24 mouse cellular contexts compared by ENCODE assay signal in genomic region chr7:102108206-102108605, GRCm38 (mm10). TPM values are rescaled to one million over a fixed set of nuclear protein-coding genes. Genes with fewer than 3 reads are reported as not detected.
DNase-seq lines count a peak whose midpoint lies in the region; ATAC-seq and TF ChIP-seq lines count a peak whose summit lies in the region.
"Had no signal": no experiment of that assay in that cellular context is flagged by ENCODE, and none has a peak within 500 bp of the region (broad histone marks: within the 10 kb centered on the region; RNA-seq: fewer than 3 reads in every experiment).

No protein-coding gene starts in this region.

- intact Hi-C loops in gastrocnemius, postnatal 14 days (cut with DNase I; ENCODE audit: low total_unique reads): no loop called here
- intact Hi-C loops in heart, postnatal 10 days (cut with DNase I): no loop called here

- H3K79me2 ChIP-seq in myocyte (ENCODE audit: control insufficient read depth, insufficient read depth): no peaks in the 10 kb centered on the region

- 79% methylated on average over 1 of the region's 1 CpGs for WGBS in heart, embryonic 12.5 days

- H3K4me1 ChIP-seq in heart, embryonic 12.5 days (replicated peaks): peaks cover 12% of the 10 kb centered on the region

- H3K9ac ChIP-seq in heart, embryonic 12.5 days: no peak overlapping the region
- H3K9ac ChIP-seq: embryonic facial prominence, embryonic 15.5 days; heart, embryonic 13.5 days; hindbrain, embryonic 14.5 days; intestine, embryonic 15.5 days had no signal

- DNase-seq in gastrocnemius, postnatal 14 days: peak; percentile 20
- DNase-seq in gastrocnemius, postnatal 10 days: no peak
- DNase-seq in heart, postnatal 10 days: peak; percentile 17 to 22
- DNase-seq in NIH3T3 (ENCODE audit: low read depth): peak; percentile 15
- DNase-seq in embryo, embryonic 9.5 days (ENCODE audit: extremely low spot score): no peak
- DNase-seq: adrenal gland, adult 2 months; adrenal gland, postnatal 25 days; cerebellum, adult 18-20 months; cerebellum, adult 9-11 months; heart, postnatal 14 days; kidney, adult 18-20 months had no signal

- no peak overlapping the region for H3K4me3 ChIP-seq in heart, embryonic 12.5 days
- no peak overlapping the region for H3K4me3 ChIP-seq in myocyte
- H3K4me3 ChIP-seq: embryonic facial prominence, embryonic 15.5 days; erythroblast, embryonic 14.5 days; forebrain, embryonic 10.5 days; heart, embryonic 13.5 days; hindbrain, embryonic 10.5 days; intestine, embryonic 15.5 days had no signal

- no peak overlapping the region for H3K27ac ChIP-seq in heart, embryonic 12.5 days (ENCODE audit: poor library complexity, severe bottlenecking)
- H3K27ac ChIP-seq: embryonic facial prominence, embryonic 15.5 days; forebrain, embryonic 10.5 days; heart, embryonic 13.5 days; hindbrain, embryonic 10.5 days; hindbrain, embryonic 14.5 days; intestine, embryonic 15.5 days had no signal

- no peaks in the 10 kb centered on the region for H3K36me3 ChIP-seq in heart, embryonic 12.5 days
- no peaks in the 10 kb centered on the region for H3K36me3 ChIP-seq in myocyte (ENCODE audit: control insufficient read depth, insufficient read depth)
- H3K36me3 ChIP-seq: embryonic facial prominence, embryonic 15.5 days; forebrain, embryonic 10.5 days; heart, embryonic 13.5 days; hindbrain, embryonic 10.5 days; intestine, embryonic 15.5 days had no signal

- no peak overlapping the region for H3ac ChIP-seq in myocyte (ENCODE audit: control insufficient read depth, insufficient read length)

- no peaks in the 10 kb centered on the region for H3K9me3 ChIP-seq in heart, embryonic 12.5 days (replicated peaks)
- H3K9me3 ChIP-seq: embryonic facial prominence, embryonic 15.5 days; forebrain, embryonic 10.5 days; heart, embryonic 13.5 days; hindbrain, embryonic 10.5 days; intestine, embryonic 15.5 days had no signal

- TF ChIP-seq POLR2A in myocyte (IDR thresholded peaks at IDR 0.05; ENCODE audit: insufficient read length, low read depth): no peak

- no peak for ATAC-seq in heart, embryonic 12.5 days (ENCODE audit: insufficient number of reproducible peaks, low FRiP score)
- ATAC-seq: forebrain, embryonic 14.5 days; intestine, embryonic 15.5 days had no signal

- H3K27me3 ChIP-seq in heart, embryonic 12.5 days (replicated peaks): peaks cover 4% of the 10 kb centered on the region; the same call in 1 of the 2 replicates
- H3K27me3 ChIP-seq in myocyte (ENCODE audit: control insufficient read depth, insufficient read depth, insufficient read length): peaks cover 20% of the 10 kb centered on the region
- H3K27me3 ChIP-seq: CH12.LX; embryonic facial prominence, embryonic 15.5 days; intestine, embryonic 15.5 days had no signal

- H3K4me2 ChIP-seq in heart, embryonic 12.5 days: no peak overlapping the region
- no peak overlapping the region for H3K4me2 ChIP-seq in myocyte (ENCODE audit: low read depth)
- H3K4me2 ChIP-seq: embryonic facial prominence, embryonic 15.5 days; heart, embryonic 13.5 days; hindbrain, embryonic 14.5 days; intestine, embryonic 15.5 days had no signal

TF ChIP-seq in myocyte, 11 proteins besides CTCF, POLR2A, EP300 and RAD21:
- TF ChIP-seq TCF12 (IDR thresholded peaks at IDR 0.05; ENCODE audit: insufficient read depth, poor library complexity, severe bottlenecking) (no peak), POLR2AphosphoS2 (IDR thresholded peaks at IDR 0.05; ENCODE audit: insufficient read length, low read depth) (peak; percentile 12)

RNA-seq across cellular contexts. Expression of gene Art5, which starts 1.1 kb away (rescaled TPM):
- total RNA-seq in gastrocnemius, postnatal 14 days (2021): 1 to 10 TPM; 6.9 to 8.1 TPM
- 1 to 10 TPM; 8.2 to 8.4 TPM for total RNA-seq in gastrocnemius, postnatal 10 days (2021)
- 1 to 10 TPM; 1.5 to 2.1 TPM for total RNA-seq in heart, postnatal 10 days (2021)
- polyA plus RNA-seq in heart, embryonic 12.5 days (2016; fragmentation: Nextera tagmentation; extraction: Ambion mirVana): 1.4 and 2.3 TPM in 2 replicates
- 6.9 TPM for polyA plus RNA-seq in myocyte (2012; fragmentation: generic; extraction: Trizol)
- total RNA-seq: adrenal gland, adult 2 months; adrenal gland, postnatal 25 days; granulocyte monocyte progenitor cell, adult 5-6 weeks had no signal
- polyA plus RNA-seq: erythroblast, embryonic 14.5 days had no signal

RNA-seq across cellular contexts. Expression of gene Art1, which starts 6.7 kb away (rescaled TPM):
- 100 to 1,000 TPM; 281 to 363 TPM for total RNA-seq in gastrocnemius, postnatal 14 days (2021)
- 100 to 1,000 TPM; 264 to 297 TPM for total RNA-seq in gastrocnemius, postnatal 10 days (2021)
- total RNA-seq in heart, postnatal 10 days (2021): 10 to 100 TPM; 44.2 to 46.2 TPM
- polyA plus RNA-seq in heart, embryonic 12.5 days (2016; fragmentation: Nextera tagmentation; extraction: Ambion mirVana): 8.0 and 9.0 TPM in 2 replicates
- polyA plus RNA-seq in myocyte (2012; fragmentation: generic; extraction: Trizol): 44.4 TPM
- total RNA-seq: adrenal gland, adult 2 months; adrenal gland, postnatal 25 days had no signal
- polyA plus RNA-seq: adrenal gland, adult 2 months; erythroblast, embryonic 14.5 days had no signal

RNA-seq across cellular contexts. Expression of gene Chrna10, which starts 8.4 kb away (rescaled TPM):
- total RNA-seq in gastrocnemius, postnatal 14 days (2021): 1 to 10 TPM in 1 of 2 experiments, not detected in 1; 1.0 TPM
- not detected for total RNA-seq in gastrocnemius, postnatal 10 days (2021)
- under 1 TPM; 0.10 to 0.30 TPM for total RNA-seq in heart, postnatal 10 days (2021)
- not detected in 2 replicates for polyA plus RNA-seq in heart, embryonic 12.5 days (2016; fragmentation: Nextera tagmentation; extraction: Ambion mirVana)
- 0.04 TPM for polyA plus RNA-seq in myocyte (2012; fragmentation: generic; extraction: Trizol)
- total RNA-seq: adrenal gland, adult 2 months; adrenal gland, postnatal 25 days; CH12.LX; granulocyte monocyte progenitor cell, adult 5-6 weeks; heart, postnatal 14 days had no signal
- polyA plus RNA-seq: embryonic facial prominence, embryonic 11.5 days; erythroblast, embryonic 14.5 days; forebrain, embryonic 10.5 days; forebrain, embryonic 14.5 days; hindbrain, embryonic 10.5 days had no signal

RNA-seq across cellular contexts. Expression of gene Trpc2, which starts 25.3 kb away (rescaled TPM):
- total RNA-seq in gastrocnemius, postnatal 14 days (2021): under 1 TPM in 1 of 2 experiments, not detected in 1; 0.21 TPM
- total RNA-seq in gastrocnemius, postnatal 10 days (2021): under 1 TPM; 0.07 to 0.52 TPM
- total RNA-seq in heart, postnatal 10 days (2021): under 1 TPM in 1 of 2 experiments, not detected in 1; 0.20 TPM
- polyA plus RNA-seq in heart, embryonic 12.5 days (2016; fragmentation: Nextera tagmentation; extraction: Ambion mirVana): 0.15 and 0.58 TPM in 2 replicates
- polyA plus RNA-seq in myocyte (2012; fragmentation: generic; extraction: Trizol): not detected
- total RNA-seq: adrenal gland, postnatal 25 days; granulocyte monocyte progenitor cell, adult 5-6 weeks had no signal
- polyA plus RNA-seq: adrenal gland, adult 2 months; embryonic facial prominence, embryonic 11.5 days; forebrain, embryonic 10.5 days; forebrain, embryonic 14.5 days; heart, embryonic 13.5 days; hindbrain, embryonic 10.5 days; hindbrain, embryonic 14.5 days; intestine, embryonic 15.5 days had no signal

RNA-seq across cellular contexts. Expression of gene Xntrpc, which starts 42.7 kb away (rescaled TPM):
- under 1 TPM; 0.53 to 0.84 TPM for total RNA-seq in gastrocnemius, postnatal 14 days (2021)
- total RNA-seq in gastrocnemius, postnatal 10 days (2021): under 1 TPM; 0.75 to 0.95 TPM
- total RNA-seq in heart, postnatal 10 days (2021): under 1 TPM; 0.81 to 0.92 TPM
- polyA plus RNA-seq in heart, embryonic 12.5 days (2016; fragmentation: Nextera tagmentation; extraction: Ambion mirVana): 0.90 and 1.5 TPM in 2 replicates
- polyA plus RNA-seq in myocyte (2012; fragmentation: generic; extraction: Trizol): 0.12 TPM
- polyA plus RNA-seq: erythroblast, embryonic 14.5 days had no signal

Comparison
In these comparisons a context has a peak if more than half of its experiments do, and no peak if none do; other contexts are left out.
1. DNase-seq: peak in gastrocnemius, postnatal 14 days (single experiment), heart, postnatal 10 days (2 of 2) and NIH3T3 (single experiment); none in gastrocnemius, postnatal 10 days (single experiment) and embryo, embryonic 9.5 days (single experiment).
2. RNA of gene Art1, which starts 6.7 kb away (total RNA-seq): 281 to 363 TPM in gastrocnemius, postnatal 14 days and 264 to 297 TPM in gastrocnemius, postnatal 10 days; 44.2 to 46.2 TPM in heart, postnatal 10 days; every median in the first group is over 4 times any median in the second.